ENCODE assay signal across 17 mouse cellular contexts in the genomic region with DNA sequence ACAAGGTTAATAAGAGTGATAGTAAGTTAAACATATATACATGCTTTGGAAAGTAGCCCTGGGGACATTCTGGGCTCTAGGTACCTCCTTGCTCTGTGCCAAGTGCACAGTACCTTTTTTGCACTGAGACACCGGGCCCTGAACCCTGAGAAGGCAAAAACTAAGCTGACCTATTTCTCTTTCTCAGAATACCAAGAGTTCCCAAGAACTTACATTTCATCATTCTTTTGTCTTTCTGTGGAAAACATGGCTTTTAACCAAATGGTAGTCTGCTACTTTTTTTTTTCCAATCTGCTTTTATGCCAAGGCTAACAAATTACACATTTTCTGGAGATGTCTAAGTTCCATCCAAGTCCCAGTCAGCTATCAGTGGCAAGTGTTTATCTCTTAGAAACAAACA.
"Had no signal": no experiment of that assay in that cellular context is flagged by ENCODE, and none has a peak within 500 bp of the region (broad histone marks: within the 10 kb centered on the region; RNA-seq: fewer than 3 reads in every experiment).

No protein-coding gene starts in this region.

- H3K4me3 ChIP-seq: lung, embryonic 15.5 days; megakaryocyte, embryonic 14.5 days; midbrain, embryonic 13.5 days; midbrain, embryonic 15.5 days; neural tube, embryonic 12.5 days had no signal

- H3K36me3 ChIP-seq: lung, embryonic 15.5 days; midbrain, embryonic 13.5 days; midbrain, embryonic 15.5 days; neural tube, embryonic 12.5 days had no signal

- H3K27me3 ChIP-seq: lung, embryonic 15.5 days; megakaryocyte, embryonic 14.5 days; midbrain, embryonic 13.5 days; midbrain, embryonic 15.5 days; neural tube, embryonic 12.5 days had no signal

- ATAC-seq: lung, postnatal 0 days; midbrain, embryonic 13.5 days; midbrain, embryonic 15.5 days had no signal

- H3K27ac ChIP-seq: lung, embryonic 15.5 days; macrophage; midbrain, embryonic 13.5 days; midbrain, embryonic 15.5 days; neural tube, embryonic 12.5 days had no signal

- DNase-seq: lung, adult 2 months; lung, postnatal 14 days; lung, postnatal 36 days; right cerebral cortex, postnatal 25 days; right cerebral cortex, postnatal 4 days; spleen, adult 18-20 months; thymus, adult 18-20 months; thymus, postnatal 14 days; thymus, postnatal 36 days had no signal

- H3K4me2 ChIP-seq: lung, embryonic 15.5 days; midbrain, embryonic 11.5 days; midbrain, embryonic 13.5 days; midbrain, embryonic 15.5 days; neural tube, embryonic 12.5 days had no signal

- H3K9ac ChIP-seq: lung, embryonic 15.5 days; midbrain, embryonic 13.5 days; midbrain, embryonic 15.5 days; neural tube, embryonic 12.5 days had no signal

- H3K4me1 ChIP-seq: lung, embryonic 15.5 days; midbrain, embryonic 13.5 days; midbrain, embryonic 15.5 days; neural tube, embryonic 12.5 days had no signal

- H3K9me3 ChIP-seq: lung, embryonic 15.5 days; megakaryocyte, embryonic 14.5 days; midbrain, embryonic 13.5 days; midbrain, embryonic 15.5 days; neural tube, embryonic 12.5 days had no signal
